Mouse (Mus musculus) cerebellum, postnatal 25 days (tissue): Measurements from ENCODE around the gene Kcna7.
"Not testable (repeated sequence)": the region's sequence is repeated elsewhere in the genome, so short reads cannot be mapped to it uniquely, and the experiment has no call there.

ENCODE experiments used
- DNase-seq, 2 experiments: peaks; one replicate each; pipeline ENCODE4 v3.0.0; 2021; ENCODE audit warnings: mixed read lengths in 2 of 2

Gene Kcna7

DNA sequence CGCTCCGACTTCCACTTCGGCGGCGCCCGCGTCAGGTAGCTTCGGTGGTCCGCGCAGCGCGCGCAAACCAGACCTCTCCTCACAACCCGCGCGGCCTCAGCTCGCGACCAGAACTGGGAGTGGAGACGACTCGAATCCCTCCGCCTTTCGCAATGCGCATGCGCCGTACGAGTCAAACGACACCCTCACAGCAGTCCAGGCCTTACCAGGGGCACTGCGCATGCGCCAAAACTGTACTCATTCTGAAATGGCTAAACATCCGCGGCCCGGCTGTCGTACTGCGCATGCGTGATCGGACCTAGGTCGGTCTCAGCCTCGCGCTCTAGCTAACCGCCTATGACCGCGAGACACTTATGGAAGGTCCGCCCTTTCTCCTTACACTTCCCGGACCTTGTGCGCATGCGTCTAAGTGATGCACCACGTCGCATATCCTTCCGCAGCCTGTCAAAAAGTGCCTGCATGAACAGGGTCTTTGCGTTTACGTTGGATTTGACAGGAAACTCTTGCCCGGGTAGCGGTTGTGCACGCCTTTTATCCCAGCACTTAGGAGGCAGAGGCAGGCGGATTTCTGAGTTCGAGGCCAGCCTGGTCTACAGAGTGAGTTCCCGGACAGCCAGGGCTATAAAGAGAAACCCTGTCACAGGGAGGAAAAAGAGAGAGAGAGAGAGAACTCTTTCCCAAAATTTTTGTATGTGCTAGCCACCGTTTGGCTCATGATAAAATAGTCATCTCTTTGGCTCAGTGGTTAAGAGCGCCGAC is 9.7 kb upstream of the Kcna7 start, which contains the start of gene Snrnp70:
Gene Snrnp70 (minus strand): TSS at position 165 of the 759 bp plus-strand sequence.
- DNase-seq, result peak; percentile 100

GRCm38 (mm10) chr7:45396337-45396775 is 9.1 kb upstream of the Kcna7 start:
- not testable (repeated sequence) for DNase-seq

DNA sequence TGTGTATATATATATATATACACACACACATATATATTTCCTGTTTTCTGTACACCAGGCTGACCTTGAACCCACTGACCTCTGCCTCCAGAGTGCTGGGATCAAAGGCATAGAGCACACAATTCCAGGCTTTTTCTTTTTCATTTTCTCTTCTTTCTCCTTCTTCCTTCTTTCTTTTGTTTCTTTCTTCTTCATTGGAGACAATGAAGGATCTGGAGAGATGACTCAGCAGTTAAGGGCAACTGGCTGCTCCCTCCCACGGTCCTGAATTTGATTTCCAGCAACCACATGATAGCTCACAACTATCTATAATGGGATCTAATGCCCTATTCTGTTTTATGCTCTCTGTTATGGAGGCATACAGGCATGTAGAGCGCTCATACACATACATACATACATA is 8.7 kb upstream of the Kcna7 start:
- DNase-seq, result no peak

DNA sequence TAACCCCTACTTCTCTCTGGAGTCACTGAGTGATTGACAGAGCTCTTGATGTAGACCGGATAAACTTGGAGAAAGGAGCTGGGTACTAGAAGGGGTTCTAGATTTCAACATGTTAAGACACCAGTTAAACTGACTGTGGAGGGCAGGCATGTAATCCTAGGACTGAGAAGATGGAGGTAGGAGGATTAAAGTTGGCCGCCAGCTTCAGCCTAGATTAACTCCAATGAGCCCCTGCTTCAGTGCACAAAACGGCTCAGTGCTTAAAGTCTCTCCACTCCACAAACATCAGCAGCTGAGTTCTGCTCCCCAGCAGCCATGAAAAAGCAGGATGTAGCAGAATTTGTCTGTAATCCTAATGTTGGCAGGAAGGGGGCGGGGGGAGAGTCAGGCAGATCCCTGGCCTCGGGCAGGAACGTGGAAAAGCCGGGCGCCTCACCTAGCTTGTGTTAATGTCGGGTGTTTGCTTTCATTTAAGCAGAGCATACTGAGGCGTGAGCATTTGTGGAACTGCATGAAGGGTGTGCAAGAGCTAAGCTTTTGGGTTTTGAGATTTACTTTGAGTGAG is 3.9 kb upstream of the Kcna7 start:
- no peak for DNase-seq

GRCm38 (mm10) chr7:45403532-45404261 is 1.8 kb upstream of the Kcna7 start:
- peak; percentile 46 to 74 for DNase-seq

DNA sequence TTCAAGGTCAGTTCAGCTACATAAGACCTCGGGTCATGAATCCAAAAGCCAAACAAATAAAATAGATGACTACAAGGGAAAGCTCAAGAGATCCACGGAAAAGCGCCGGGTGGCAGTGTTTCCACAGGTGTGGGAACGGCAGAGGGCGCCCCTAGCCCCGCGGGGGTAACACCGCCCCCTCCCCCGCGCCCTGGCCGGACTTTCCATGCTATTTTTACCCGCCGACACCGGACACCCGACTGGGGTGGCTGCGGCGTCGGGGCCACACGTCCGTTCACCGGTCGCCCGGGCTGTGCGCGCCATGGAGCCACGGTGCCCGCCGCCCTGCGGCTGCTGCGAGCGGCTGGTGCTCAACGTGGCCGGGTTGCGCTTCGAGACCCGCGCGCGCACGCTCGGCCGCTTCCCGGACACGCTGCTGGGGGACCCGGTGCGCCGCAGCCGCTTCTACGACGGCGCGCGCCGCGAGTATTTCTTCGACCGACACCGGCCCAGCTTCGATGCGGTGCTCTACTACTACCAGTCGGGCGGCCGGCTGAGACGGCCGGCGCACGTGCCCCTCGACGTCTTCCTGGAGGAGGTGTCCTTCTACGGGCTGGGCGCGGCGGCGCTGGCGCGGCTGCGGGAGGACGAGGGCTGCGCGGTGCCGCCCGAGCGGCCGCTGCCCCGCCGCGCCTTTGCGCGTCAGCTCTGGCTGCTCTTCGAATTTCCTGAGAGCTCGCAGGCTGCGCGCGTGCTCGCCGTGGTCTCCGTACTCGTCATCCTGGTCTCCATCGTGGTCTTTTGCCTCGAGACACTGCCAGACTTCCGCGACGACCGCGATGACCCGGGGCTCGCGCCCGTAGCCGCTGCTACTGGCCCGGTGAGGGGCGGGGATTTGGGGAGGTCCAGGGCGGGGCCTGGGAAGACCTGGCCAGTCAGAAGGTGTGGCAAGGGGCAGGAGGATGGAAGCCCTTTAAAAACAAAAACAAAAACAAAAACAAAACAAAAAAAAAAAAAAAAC is 1.0 kb downstream of the Kcna7 start:
- no peak for DNase-seq

DNA sequence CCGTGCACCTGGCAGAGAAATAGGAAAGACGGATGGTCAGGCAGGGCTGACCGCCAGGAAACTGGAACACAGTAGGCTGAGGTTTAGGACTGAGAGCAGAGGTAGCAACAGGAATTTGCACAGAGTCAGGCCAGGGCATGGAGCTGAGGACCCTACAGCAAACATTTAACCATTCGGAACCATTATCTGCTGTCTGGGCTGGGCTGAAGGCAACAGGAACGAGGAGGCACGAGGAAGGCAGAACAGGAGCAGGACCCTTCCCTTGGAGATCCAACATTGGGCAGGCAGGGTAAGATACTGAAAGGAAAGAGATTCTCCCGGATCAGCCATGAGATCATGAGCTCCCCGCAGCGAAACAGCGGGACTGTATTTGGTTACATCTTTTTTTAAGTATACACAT is 2.4 kb downstream of the Kcna7 start:
- DNase-seq, result no peak

DNA sequence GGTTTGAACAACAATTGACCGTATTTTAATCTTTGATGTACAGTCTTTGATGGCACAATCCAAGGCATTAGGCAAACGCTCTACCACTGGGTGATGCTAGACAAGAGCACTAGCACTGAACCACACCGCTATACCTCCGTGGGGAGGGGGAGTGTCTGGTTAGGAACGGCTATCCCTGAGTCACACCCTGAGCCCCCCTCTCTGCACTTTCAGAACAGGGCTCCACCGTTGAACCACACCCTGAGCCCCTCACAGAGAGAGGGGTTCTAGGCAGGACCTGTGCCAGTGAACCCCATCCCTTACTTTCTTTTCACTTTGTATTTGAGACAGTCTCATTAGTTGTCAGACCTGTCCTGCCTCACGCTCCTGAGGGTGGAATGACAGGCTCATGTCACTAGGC is 2.9 kb downstream of the Kcna7 start:
- no peak for DNase-seq

- DNase-seq, result no peak
Observed at GRCm38 (mm10) chr7:45408949-45409348, 3.5 kb downstream of the Kcna7 start.

- no peak for DNase-seq
Observed at GRCm38 (mm10) chr7:45409497-45410163, 4.2 kb downstream of the Kcna7 start.

DNA sequence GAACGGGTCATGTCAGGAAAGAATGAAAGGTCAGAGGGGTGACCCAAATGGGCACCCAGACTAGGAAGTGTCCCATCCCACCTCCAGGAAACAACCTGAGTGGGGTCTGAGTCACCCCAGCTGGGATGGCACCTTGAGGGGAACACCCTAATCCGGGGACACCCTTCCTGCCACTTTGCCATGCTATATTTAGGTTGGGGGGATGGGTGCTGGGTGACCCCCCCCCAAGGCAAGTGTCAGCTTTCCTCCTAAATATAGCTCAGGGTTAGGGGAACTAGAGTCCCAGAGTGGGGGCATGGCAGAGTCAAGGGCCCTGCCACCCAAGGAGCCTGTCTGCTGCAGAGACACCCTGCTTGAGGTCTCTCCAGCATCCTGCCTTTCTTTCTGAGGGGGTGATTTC is 7.0 kb downstream of the Kcna7 start:
- DNase-seq, result no peak

- DNase-seq, result peak in 1 of 2 experiments; percentile 38
Observed at GRCm38 (mm10) chr7:45413113-45413863, 7.8 kb downstream of the Kcna7 start, which contains the start of gene Ntf5. Ntf5 (plus strand) TSS chr7:45413695.

- no peak for DNase-seq
Observed at GRCm38 (mm10) chr7:45413864-45414739, 8.6 kb downstream of the Kcna7 start.

- DNase-seq, result no peak
Observed at GRCm38 (mm10) chr7:45414740-45415224, 9.3 kb downstream of the Kcna7 start.

- peak in 1 of 2 experiments; percentile 34 for DNase-seq
Observed at GRCm38 (mm10) chr7:45415636-45416035, 10.2 kb downstream of the Kcna7 start.

- DNase-seq, result no peak
Observed at GRCm38 (mm10) chr7:45417962-45418492, 12.6 kb downstream of the Kcna7 start.

- no peak for DNase-seq
Observed at GRCm38 (mm10) chr7:45419859-45420614, 14.6 kb downstream of the Kcna7 start.

DNA sequence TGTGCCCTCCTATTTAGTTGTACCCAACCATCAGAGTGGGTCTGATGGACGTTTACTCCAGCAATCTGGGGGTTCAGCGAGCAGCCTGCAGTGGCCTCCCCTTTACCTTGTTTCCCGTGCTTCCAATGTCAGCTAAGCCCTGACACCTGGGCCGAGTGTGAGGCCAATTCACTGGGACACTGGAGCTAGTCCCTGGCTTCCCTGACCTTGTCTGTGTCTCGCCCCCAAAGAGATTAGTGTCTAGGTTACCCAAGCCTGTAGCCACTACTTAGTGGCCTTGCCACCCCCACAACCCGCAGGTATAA is 15.1 kb downstream of the Kcna7 start, which contains the start of gene Lhb:
Gene Lhb (plus strand): TSS at position 206 of the 305 bp plus-strand sequence.
- no peak for DNase-seq

DNA sequence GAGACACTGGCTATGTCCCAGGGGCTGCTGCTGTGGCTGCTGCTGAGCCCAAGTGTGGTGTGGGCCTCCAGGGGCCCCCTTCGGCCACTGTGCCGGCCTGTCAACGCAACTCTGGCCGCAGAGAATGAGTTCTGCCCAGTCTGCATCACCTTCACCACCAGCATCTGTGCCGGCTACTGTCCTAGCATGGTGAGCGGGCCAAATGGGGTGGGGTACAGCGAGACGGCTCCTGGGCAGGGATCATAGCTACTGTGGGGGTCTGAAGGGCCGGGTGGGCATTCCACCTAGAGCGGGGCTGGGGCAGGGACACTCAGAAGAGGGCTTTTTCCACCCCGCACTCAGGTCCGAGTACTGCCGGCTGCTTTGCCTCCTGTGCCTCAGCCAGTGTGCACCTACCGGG is 15.7 kb downstream of the Kcna7 start:
- DNase-seq, result no peak
